Mouse (Mus musculus): Measurements from ENCODE around the gene Sugct. TPM values are rescaled to one million over a fixed set of nuclear protein-coding genes. Genes with fewer than 3 reads are reported as not detected.

Gene Sugct
- polyA plus RNA-seq, 1 experiment from 2014 or later: 6.0 TPM

DNA sequence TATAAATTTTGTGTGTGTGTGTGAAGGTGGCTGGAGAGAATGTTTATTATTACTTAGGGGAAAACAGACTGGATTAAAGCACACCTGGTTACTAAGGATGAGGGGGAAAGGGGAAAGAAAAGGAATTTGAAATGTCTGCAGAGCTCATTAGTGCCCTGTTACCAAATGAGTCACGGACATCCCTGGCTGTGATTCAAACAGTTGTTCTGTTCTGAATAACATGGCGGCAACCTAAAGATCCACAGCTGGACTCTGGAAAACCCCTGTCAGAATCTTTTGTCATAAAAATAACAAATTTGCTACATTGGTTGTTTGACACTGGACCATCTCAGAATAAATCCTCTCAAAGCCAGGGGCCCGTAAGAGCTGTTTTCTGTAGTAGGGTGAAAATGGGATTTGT lies 530.6 kb downstream of the Sugct start:
- H3K27me3 ChIP-seq (ENCODE audit: control insufficient read depth, insufficient read depth, low read length): no peaks in the 10 kb centered on the region
- no peak overlapping the region for H3K27ac ChIP-seq (replicated peaks in 1 of 2; ENCODE audit: control insufficient read depth in 1 of 2, insufficient read depth in 1 of 2, low read depth in 2 of 2, low read length in 2 of 2)
- no peak for ATAC-seq (ENCODE audit: insufficient number of reproducible peaks, insufficient read depth, low FRiP score, low read depth)
- H3K36me3 ChIP-seq (ENCODE audit: control insufficient read depth, insufficient read depth, low read length): no peaks in the 10 kb centered on the region
- H3K9me3 ChIP-seq (ENCODE audit: control insufficient read depth, low read length): no peaks in the 10 kb centered on the region
- WGBS: 77% methylated on average over 3 of the region's 3 CpGs
- no peak overlapping the region for H3K4me3 ChIP-seq (ENCODE audit: control insufficient read depth in 1 of 2, insufficient read depth in 1 of 2, low read depth in 1 of 2, low read length in 2 of 2)
- no peak overlapping the region for H3K9ac ChIP-seq (ENCODE audit: low read length)
- H3K4me1 ChIP-seq (ENCODE audit: control insufficient read depth in 2 of 2, insufficient read depth in 2 of 2, low read length in 2 of 2): peaks cover 2 to 4% of the 10 kb centered on the region in 2 experiments; a peak in 2 of 4 replicates
- no peak overlapping the region for H3K4me2 ChIP-seq (ENCODE audit: low read length)

GRCm38 (mm10) chr13:17146441-17146992 lies 548.8 kb downstream of the Sugct start:
- Histone ChIP-seq H3K27me3 (ENCODE audit: control insufficient read depth, insufficient read depth, low read length) (no peaks in the 10 kb centered on the region), H3K4me1 (ENCODE audit: control insufficient read depth in 2 of 2, insufficient read depth in 2 of 2, low read length in 2 of 2) (no peaks in the 10 kb centered on the region), H3K9ac (ENCODE audit: low read length) (no peak overlapping the region), H3K27ac (replicated peaks in 1 of 2; ENCODE audit: control insufficient read depth in 1 of 2, insufficient read depth in 1 of 2, low read depth in 2 of 2, low read length in 2 of 2) (no peak overlapping the region), H3K4me2 (ENCODE audit: low read length) (no peak overlapping the region), H3K36me3 (ENCODE audit: control insufficient read depth, insufficient read depth, low read length) (no peaks in the 10 kb centered on the region), H3K9me3 (ENCODE audit: control insufficient read depth, low read length) (no peaks in the 10 kb centered on the region), H3K4me3 (ENCODE audit: control insufficient read depth in 1 of 2, insufficient read depth in 1 of 2, low read depth in 1 of 2, low read length in 2 of 2) (no peak overlapping the region)
- ATAC-seq (ENCODE audit: insufficient number of reproducible peaks, insufficient read depth, low FRiP score, low read depth): no peak

GRCm38 (mm10) chr13:17116073-17116472 lies 579.3 kb downstream of the Sugct start:
- Histone ChIP-seq H3K4me3 (ENCODE audit: control insufficient read depth in 1 of 2, insufficient read depth in 1 of 2, low read depth in 1 of 2, low read length in 2 of 2) (no peak overlapping the region), H3K4me2 (ENCODE audit: low read length) (no peak overlapping the region), H3K9me3 (ENCODE audit: control insufficient read depth, low read length) (no peaks in the 10 kb centered on the region), H3K27ac (replicated peaks in 1 of 2; ENCODE audit: control insufficient read depth in 1 of 2, insufficient read depth in 1 of 2, low read depth in 2 of 2, low read length in 2 of 2) (no peak overlapping the region), H3K9ac (ENCODE audit: low read length) (no peak overlapping the region), H3K27me3 (ENCODE audit: control insufficient read depth, insufficient read depth, low read length) (no peaks in the 10 kb centered on the region), H3K36me3 (ENCODE audit: control insufficient read depth, insufficient read depth, low read length) (no peaks in the 10 kb centered on the region), H3K4me1 (ENCODE audit: control insufficient read depth in 2 of 2, insufficient read depth in 2 of 2, low read length in 2 of 2) (no peaks in the 10 kb centered on the region)
- WGBS: 65% methylated on average over 3 of the region's 3 CpGs
- no peak for ATAC-seq (ENCODE audit: insufficient number of reproducible peaks, insufficient read depth, low FRiP score, low read depth)

DNA sequence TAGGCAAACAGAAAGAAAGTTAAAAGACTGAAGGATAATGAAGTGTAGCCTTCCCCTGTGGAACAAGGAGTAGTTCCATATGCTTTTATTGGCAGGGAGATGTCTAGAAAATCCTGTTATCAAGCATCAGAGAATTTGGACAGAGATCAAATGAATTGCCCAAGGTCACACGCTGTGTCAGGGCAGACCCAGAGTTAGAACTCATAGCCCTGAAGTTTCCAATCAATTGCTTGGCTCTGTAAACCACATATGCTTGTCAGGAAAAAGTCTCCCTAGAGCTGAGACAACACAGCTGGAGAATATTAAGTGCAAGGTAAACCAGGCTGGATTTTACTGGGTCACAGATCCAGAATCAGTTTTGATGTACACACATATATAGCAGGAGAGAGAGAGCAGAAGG lies 593.0 kb downstream of the Sugct start:
- Histone ChIP-seq H3K9ac (ENCODE audit: low read length) (no peak overlapping the region), H3K27me3 (ENCODE audit: control insufficient read depth, insufficient read depth, low read length) (no peaks in the 10 kb centered on the region), H3K9me3 (ENCODE audit: control insufficient read depth, low read length) (no peaks in the 10 kb centered on the region), H3K36me3 (ENCODE audit: control insufficient read depth, insufficient read depth, low read length) (no peaks in the 10 kb centered on the region), H3K4me1 (ENCODE audit: control insufficient read depth in 2 of 2, insufficient read depth in 2 of 2, low read length in 2 of 2) (no peaks in the 10 kb centered on the region), H3K4me2 (ENCODE audit: low read length) (no peak overlapping the region), H3K27ac (replicated peaks in 1 of 2; ENCODE audit: control insufficient read depth in 1 of 2, insufficient read depth in 1 of 2, low read depth in 2 of 2, low read length in 2 of 2) (no peak overlapping the region), H3K4me3 (ENCODE audit: control insufficient read depth in 1 of 2, insufficient read depth in 1 of 2, low read depth in 1 of 2, low read length in 2 of 2) (no peak overlapping the region)
- ATAC-seq (ENCODE audit: insufficient number of reproducible peaks, insufficient read depth, low FRiP score, low read depth): no peak
- WGBS: 63% methylated on average over 1 of the region's 1 CpGs

DNA sequence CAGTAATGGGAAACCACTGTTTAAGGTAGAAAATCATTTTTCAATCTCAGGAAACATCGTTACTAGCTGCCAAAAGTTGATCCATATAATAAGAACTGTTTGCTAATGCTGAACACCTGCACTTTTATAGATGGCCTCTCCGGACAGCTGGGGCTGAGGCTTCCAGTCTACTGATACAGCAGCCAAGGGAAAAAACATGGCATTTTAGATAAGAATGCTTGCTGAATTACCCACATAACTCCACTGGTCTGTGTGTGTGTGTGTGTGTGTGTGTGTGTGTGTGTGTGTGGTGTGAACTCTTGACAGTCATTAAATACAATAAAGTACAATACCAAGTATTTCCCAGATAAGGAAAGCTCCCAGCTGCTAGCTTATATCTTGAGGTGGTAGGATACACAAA lies 608.8 kb downstream of the Sugct start:
- Histone ChIP-seq H3K9me3 (ENCODE audit: control insufficient read depth, low read length) (no peaks in the 10 kb centered on the region), H3K27me3 (ENCODE audit: control insufficient read depth, insufficient read depth, low read length) (no peaks in the 10 kb centered on the region), H3K9ac (ENCODE audit: low read length) (no peak overlapping the region), H3K4me3 (ENCODE audit: control insufficient read depth in 1 of 2, insufficient read depth in 1 of 2, low read depth in 1 of 2, low read length in 2 of 2) (no peak overlapping the region), H3K4me2 (ENCODE audit: low read length) (no peak overlapping the region), H3K4me1 (ENCODE audit: control insufficient read depth in 2 of 2, insufficient read depth in 2 of 2, low read length in 2 of 2) (no peaks in the 10 kb centered on the region), H3K36me3 (ENCODE audit: control insufficient read depth, insufficient read depth, low read length) (no peaks in the 10 kb centered on the region), H3K27ac (replicated peaks in 1 of 2; ENCODE audit: control insufficient read depth in 1 of 2, insufficient read depth in 1 of 2, low read depth in 2 of 2, low read length in 2 of 2) (no peak overlapping the region)
- ATAC-seq (ENCODE audit: insufficient number of reproducible peaks, insufficient read depth, low FRiP score, low read depth): no peak
- 53% methylated on average over 2 of the region's 2 CpGs for WGBS

- H3K36me3 ChIP-seq (ENCODE audit: control insufficient read depth, insufficient read depth, low read length): no peaks in the 10 kb centered on the region
- no peaks in the 10 kb centered on the region for H3K27me3 ChIP-seq (ENCODE audit: control insufficient read depth, insufficient read depth, low read length)
- no peak overlapping the region for H3K4me2 ChIP-seq (ENCODE audit: low read length)
- H3K9me3 ChIP-seq (ENCODE audit: control insufficient read depth, low read length): no peaks in the 10 kb centered on the region
- no peaks in the 10 kb centered on the region for H3K4me1 ChIP-seq (ENCODE audit: control insufficient read depth in 2 of 2, insufficient read depth in 2 of 2, low read length in 2 of 2)
- ATAC-seq (ENCODE audit: insufficient number of reproducible peaks, insufficient read depth, low FRiP score, low read depth): no peak
- H3K27ac ChIP-seq (replicated peaks in 1 of 2; ENCODE audit: control insufficient read depth in 1 of 2, insufficient read depth in 1 of 2, low read depth in 2 of 2, low read length in 2 of 2): no peak overlapping the region
- H3K9ac ChIP-seq (ENCODE audit: low read length): no peak overlapping the region
- no peak overlapping the region for H3K4me3 ChIP-seq (ENCODE audit: control insufficient read depth in 1 of 2, insufficient read depth in 1 of 2, low read depth in 1 of 2, low read length in 2 of 2)
Observed at GRCm38 (mm10) chr13:17086146-17086545, 609.2 kb downstream of the Sugct start.

- WGBS: 59% methylated on average over 6 of the region's 6 CpGs
- no peak overlapping the region for H3K4me3 ChIP-seq (ENCODE audit: control insufficient read depth in 1 of 2, insufficient read depth in 1 of 2, low read depth in 1 of 2, low read length in 2 of 2)
- H3K36me3 ChIP-seq (ENCODE audit: control insufficient read depth, insufficient read depth, low read length): no peaks in the 10 kb centered on the region
- no peak overlapping the region for H3K27ac ChIP-seq (replicated peaks in 1 of 2; ENCODE audit: control insufficient read depth in 1 of 2, insufficient read depth in 1 of 2, low read depth in 2 of 2, low read length in 2 of 2)
- H3K4me2 ChIP-seq (ENCODE audit: low read length): no peak overlapping the region
- H3K9me3 ChIP-seq (ENCODE audit: control insufficient read depth, low read length): no peaks in the 10 kb centered on the region
- no peaks in the 10 kb centered on the region for H3K4me1 ChIP-seq (ENCODE audit: control insufficient read depth in 2 of 2, insufficient read depth in 2 of 2, low read length in 2 of 2)
- H3K27me3 ChIP-seq (ENCODE audit: control insufficient read depth, insufficient read depth, low read length): no peaks in the 10 kb centered on the region
- ATAC-seq (ENCODE audit: insufficient number of reproducible peaks, insufficient read depth, low FRiP score, low read depth): no peak
- H3K9ac ChIP-seq (ENCODE audit: low read length): no peak overlapping the region
Observed at GRCm38 (mm10) chr13:17084946-17085852, 610.2 kb downstream of the Sugct start.
